Mouse (Mus musculus) embryo, embryonic 11 days (tissue): ENCODE measurements around the gene Lmbr1l.

ENCODE experiments used
- DNase-seq: peaks from one replicate; pipeline ENCODE4 v3.0.0-alpha.2; 2015

Lmbr1l gene

GRCm38 (mm10) chr15:98867321-98867720, 50.7 kb downstream of the Lmbr1l start:
- DNase-seq: peak; percentile 45

- no peak for DNase-seq
These were observed 51.5 kb downstream of the Lmbr1l start for GRCm38 (mm10) chr15:98866501-98866900.

GRCm38 (mm10) chr15:98865771-98866170, 52.3 kb downstream of the Lmbr1l start:
- DNase-seq: no peak

DNA sequence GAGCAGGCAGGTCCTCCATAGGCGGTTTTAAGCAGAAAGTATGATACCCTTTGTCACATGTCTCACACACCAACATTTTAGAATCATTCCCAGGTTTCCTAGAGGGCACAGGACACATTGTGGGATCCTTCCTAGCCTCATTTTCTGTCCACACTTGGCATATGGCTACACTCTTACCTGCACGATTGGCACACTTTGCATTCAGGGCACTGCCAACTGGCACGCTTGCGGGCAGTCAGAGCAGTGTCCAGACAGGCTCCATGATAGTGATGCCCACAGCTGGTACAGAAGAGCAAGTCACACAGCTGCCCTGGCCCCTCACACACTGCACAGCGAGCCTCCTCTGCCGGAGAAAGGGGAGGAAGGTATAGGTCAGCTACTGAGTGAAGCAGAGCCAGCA, 53.1 kb downstream of the Lmbr1l start:
- no peak for DNase-seq

DNA sequence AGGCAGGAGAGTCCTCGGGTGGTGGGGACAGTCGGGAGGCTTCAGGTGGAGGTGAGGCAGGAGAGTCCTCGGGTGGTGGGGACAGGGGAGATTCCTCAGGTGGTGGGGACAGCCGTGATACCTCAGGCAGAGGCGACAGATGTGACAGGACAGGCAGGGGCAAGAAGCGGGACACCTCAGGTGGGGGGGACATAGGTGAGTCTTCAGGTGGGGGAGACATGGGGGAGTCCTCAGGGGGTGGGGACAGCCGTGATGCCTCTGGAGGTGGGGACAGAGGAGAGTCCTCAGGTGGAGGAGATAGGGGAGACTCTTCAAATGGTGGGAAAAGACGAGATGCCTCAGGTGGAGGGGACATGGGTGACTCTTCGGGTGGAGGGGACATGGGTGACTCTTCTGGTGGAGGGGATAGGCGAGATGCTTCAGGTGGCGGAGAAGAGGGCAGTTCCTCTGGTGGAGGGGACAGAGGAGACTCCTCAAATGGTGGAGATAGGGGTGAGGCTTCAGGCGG, 54.5 kb downstream of the Lmbr1l start:
- no peak for DNase-seq

GRCm38 (mm10) chr15:98861701-98862410, 56.2 kb downstream of the Lmbr1l start:
- no peak for DNase-seq

DNA sequence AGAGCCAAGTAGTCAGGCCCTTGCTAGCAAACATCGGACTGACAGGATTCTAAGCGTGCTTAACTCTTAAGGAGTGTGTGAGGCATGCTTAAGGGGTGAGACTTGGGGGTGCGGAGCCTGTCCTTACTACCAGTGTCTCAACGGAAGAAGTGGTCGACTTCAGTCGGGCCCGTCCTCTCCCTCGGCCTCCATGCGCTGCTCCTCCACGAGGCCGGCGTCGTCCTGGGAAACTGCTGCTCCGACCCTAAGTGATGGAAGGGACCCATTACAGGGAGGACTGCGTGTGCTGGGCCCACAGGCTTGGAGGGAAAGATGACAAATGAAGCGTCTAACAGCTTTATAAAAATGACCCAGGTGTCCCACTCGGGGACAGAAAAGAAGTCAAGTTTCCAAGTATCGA, 57.1 kb downstream of the Lmbr1l start:
- no peak for DNase-seq

DNA sequence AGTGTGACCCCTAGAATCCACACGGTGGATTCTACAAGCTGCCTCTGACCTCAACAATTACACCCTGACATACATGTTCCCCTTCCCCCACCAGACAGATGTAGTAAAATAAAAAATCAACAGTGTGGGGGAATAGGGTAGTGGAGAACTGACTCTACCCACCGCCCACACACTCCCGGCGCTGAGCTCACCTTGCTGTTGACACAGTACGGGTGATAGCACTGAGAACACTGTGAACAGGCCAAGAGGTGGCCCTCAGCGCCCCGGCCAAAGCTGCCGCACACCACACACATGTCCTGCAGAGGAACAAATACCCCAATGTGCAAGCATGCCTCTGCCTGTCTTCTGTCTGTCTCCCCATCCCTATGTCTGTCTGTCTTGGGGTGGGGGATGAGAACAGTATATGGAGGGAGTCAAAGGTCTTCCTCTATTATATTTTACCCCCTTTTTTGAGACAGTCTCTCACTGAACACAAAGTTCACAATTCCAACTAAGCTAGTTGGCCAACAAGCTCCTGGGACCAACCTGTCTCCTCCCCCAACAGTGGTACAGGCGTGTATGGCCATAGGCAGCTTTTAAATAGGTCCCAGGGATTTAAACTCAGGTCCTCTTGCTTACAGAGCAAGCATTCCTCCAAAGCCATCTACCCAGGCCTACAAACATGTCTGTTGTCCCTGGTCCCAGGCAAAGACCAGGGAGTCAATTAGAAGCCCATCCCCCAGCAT, 58.5 kb downstream of the Lmbr1l start:
- DNase-seq: no peak

GRCm38 (mm10) chr15:98854214-98854613, 63.8 kb downstream of the Lmbr1l start:
- DNase-seq: no peak
